Mouse (Mus musculus): Measurements from ENCODE around the gene Baiap2. TPM values are rescaled to one million over a fixed set of nuclear protein-coding genes. Genes with fewer than 3 reads are reported as not detected.

Baiap2 gene
- total and polyA plus RNA-seq, 3 experiments, result 3.4 to 6.7 (median 6.1) TPM

DNA sequence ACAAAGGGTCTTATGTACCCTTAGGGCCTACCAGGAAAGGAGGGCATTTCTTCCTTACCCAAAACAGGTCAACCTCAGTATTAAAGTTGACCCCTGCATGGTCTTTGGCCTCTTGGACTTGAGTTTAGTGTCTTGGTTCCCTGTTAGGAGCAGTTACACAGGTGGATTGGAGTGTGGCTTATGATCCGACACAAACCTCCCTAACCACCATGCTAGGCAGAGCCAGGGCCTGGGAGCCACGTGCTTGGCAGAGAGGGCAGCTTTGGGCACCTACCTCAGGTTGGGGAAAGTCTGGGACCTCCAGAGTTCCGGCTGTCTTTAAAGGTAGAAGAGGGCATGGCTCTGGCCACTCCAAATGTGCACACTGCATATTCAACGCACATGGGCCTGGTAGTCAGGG, 23.1 kb upstream of the Baiap2 start:
- no peak overlapping the region for H3K27ac ChIP-seq (ENCODE audit: insufficient read depth, low read depth)
- no peak overlapping the region for H3K9ac ChIP-seq (ENCODE audit: insufficient read depth, low read depth)
- H3K27me3 ChIP-seq (replicated peaks), result no peaks in the 10 kb centered on the region
- no peak for DNase-seq (ENCODE audit: extremely low read depth)
- dilution Hi-C loops (cut with MboI; ENCODE audit: extremely low pct_ligation_motif_present, extremely low pct_unique_long_range_greater_than_20kb, low sequenced_read_pairs), result no loop called here
- peaks cover 45 to 65% of the 10 kb centered on the region in 2 experiments for H3K36me3 ChIP-seq (replicated peaks in 1 of 2; ENCODE audit: control insufficient read depth in 1 of 2, insufficient read depth in 1 of 2, low read length in 1 of 2)
- no peak overlapping the region for H3K4me2 ChIP-seq (ENCODE audit: insufficient read depth, low read depth, poor library complexity, severe bottlenecking)
- in situ Hi-C loops (cut with MboI; ENCODE audit: low pct_ligation_motif_present, low pct_unique_long_range_greater_than_20kb, low sequenced_read_pairs), result loop anchor here (5.0 to 10.0 kb wide), 2 partner anchors 78 to 175 kb away; partner anchors contain the start of genes Ndufaf8 and Tepsin
- no peak for TF ChIP-seq USF2 (conservative IDR thresholded peaks at IDR 0.05; ENCODE audit: low read depth, low read length)
- no peak for TF ChIP-seq ZMIZ1 (IDR thresholded peaks at IDR 0.05; ENCODE audit: low read depth, low read length)
- TF ChIP-seq NELFE (IDR thresholded peaks at IDR 0.05; ENCODE audit: low read depth, low read length), result no peak
- no peak for TF ChIP-seq NRF1 (IDR thresholded peaks at IDR 0.05; ENCODE audit: low read depth, low read length)
- no peak for TF ChIP-seq RCOR1 (conservative IDR thresholded peaks at IDR 0.05; ENCODE audit: low read depth, low read length)
- TF ChIP-seq KAT2A (IDR thresholded peaks at IDR 0.05; ENCODE audit: insufficient replicate concordance, low read length), result no peak
- no peak for TF ChIP-seq CTCF (conservative IDR thresholded peaks at IDR 0.05 in 1 of 2, IDR thresholded peaks at IDR 0.05 in 1 of 2; ENCODE audit: low read depth in 2 of 2, low read length in 2 of 2)
- TF ChIP-seq PAX5 (IDR thresholded peaks at IDR 0.05; ENCODE audit: low read length), result no peak
- no peak overlapping the region for H3K4me3 ChIP-seq (replicated peaks in 1 of 3; ENCODE audit: low read depth in 2 of 3, low read length in 2 of 3, poor library complexity in 1 of 3)
- no peaks in the 10 kb centered on the region for H3K9me3 ChIP-seq (replicated peaks; ENCODE audit: low read length)
- H3K4me1 ChIP-seq (ENCODE audit: control insufficient read depth in 1 of 2, insufficient read depth in 2 of 2), result peaks cover 13 to 20% of the 10 kb centered on the region in 2 experiments
- 0 out of 2 replicates have a peak, but pooled peaks cover 3% of the 10 kb centered on the region for H3K79me2 ChIP-seq (replicated peaks; ENCODE audit: control insufficient read depth, extremely low read depth, insufficient read depth, poor library complexity, severe bottlenecking)

DNA sequence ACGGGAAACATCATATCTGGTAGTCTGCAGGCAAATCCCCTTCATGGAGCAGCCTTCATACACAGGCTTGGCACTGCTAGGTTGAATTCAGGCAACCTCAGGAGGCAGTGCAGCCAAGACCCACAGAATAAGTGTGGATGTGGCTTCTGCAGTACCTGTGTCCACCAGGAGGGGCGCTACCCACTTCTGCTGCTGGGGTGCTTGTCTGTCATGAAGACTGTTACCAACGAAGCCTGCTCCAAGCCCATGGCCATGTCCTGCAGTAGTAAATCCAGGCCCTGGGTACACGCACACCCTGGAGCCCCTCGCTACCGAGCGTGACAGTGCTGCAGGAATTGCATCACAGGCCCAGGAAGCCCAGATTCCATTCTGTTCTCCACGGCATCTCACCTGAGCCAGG, 22.7 kb upstream of the Baiap2 start:
- H3K27me3 ChIP-seq (replicated peaks), result no peaks in the 10 kb centered on the region
- peaks cover 45 to 63% of the 10 kb centered on the region in 2 experiments for H3K36me3 ChIP-seq (replicated peaks in 1 of 2; ENCODE audit: control insufficient read depth in 1 of 2, insufficient read depth in 1 of 2, low read length in 1 of 2)
- dilution Hi-C loops (cut with MboI; ENCODE audit: extremely low pct_ligation_motif_present, extremely low pct_unique_long_range_greater_than_20kb, low sequenced_read_pairs) (no loop called here), in situ Hi-C loops (cut with MboI; ENCODE audit: low pct_ligation_motif_present, low pct_unique_long_range_greater_than_20kb, low sequenced_read_pairs) (loop anchor here (5.0 to 10.0 kb wide), 2 partner anchors 77 to 175 kb away; partner anchors contain the start of genes Ndufaf8 and Tepsin)
- no peak overlapping the region for H3K27ac ChIP-seq (ENCODE audit: insufficient read depth, low read depth)
- H3K4me2 ChIP-seq (ENCODE audit: insufficient read depth, low read depth, poor library complexity, severe bottlenecking), result no peak overlapping the region
- no peak overlapping the region for H3K4me3 ChIP-seq (replicated peaks in 1 of 3; ENCODE audit: low read depth in 2 of 3, low read length in 2 of 3, poor library complexity in 1 of 3)
- peaks cover 8 to 19% of the 10 kb centered on the region in 2 experiments for H3K4me1 ChIP-seq (ENCODE audit: control insufficient read depth in 1 of 2, insufficient read depth in 2 of 2)
- DNase-seq (ENCODE audit: extremely low read depth), result peak; percentile 74
- no peak overlapping the region for H3K9ac ChIP-seq (ENCODE audit: insufficient read depth, low read depth)
- H3K9me3 ChIP-seq (replicated peaks; ENCODE audit: low read length), result no peaks in the 10 kb centered on the region
- 0 out of 2 replicates have a peak, but pooled peaks cover 1% of the 10 kb centered on the region for H3K79me2 ChIP-seq (replicated peaks; ENCODE audit: control insufficient read depth, extremely low read depth, insufficient read depth, poor library complexity, severe bottlenecking)
- TF ChIP-seq MAX (IDR thresholded peaks at IDR 0.05; ENCODE audit: low read length) (no peak), RAD21 (IDR thresholded peaks at IDR 0.05; ENCODE audit: low read depth, low read length) (peak; percentile 67), CTCF (conservative IDR thresholded peaks at IDR 0.05 in 1 of 2, IDR thresholded peaks at IDR 0.05 in 1 of 2; ENCODE audit: low read depth in 2 of 2, low read length in 2 of 2) (peak; percentile 87 to 98), ZMIZ1 (IDR thresholded peaks at IDR 0.05; ENCODE audit: low read depth, low read length) (no peak), JUND (conservative IDR thresholded peaks at IDR 0.05; ENCODE audit: low read depth, low read length) (no peak), SMC3 (IDR thresholded peaks at IDR 0.05; ENCODE audit: low read depth, low read length) (peak; percentile 51)

DNA sequence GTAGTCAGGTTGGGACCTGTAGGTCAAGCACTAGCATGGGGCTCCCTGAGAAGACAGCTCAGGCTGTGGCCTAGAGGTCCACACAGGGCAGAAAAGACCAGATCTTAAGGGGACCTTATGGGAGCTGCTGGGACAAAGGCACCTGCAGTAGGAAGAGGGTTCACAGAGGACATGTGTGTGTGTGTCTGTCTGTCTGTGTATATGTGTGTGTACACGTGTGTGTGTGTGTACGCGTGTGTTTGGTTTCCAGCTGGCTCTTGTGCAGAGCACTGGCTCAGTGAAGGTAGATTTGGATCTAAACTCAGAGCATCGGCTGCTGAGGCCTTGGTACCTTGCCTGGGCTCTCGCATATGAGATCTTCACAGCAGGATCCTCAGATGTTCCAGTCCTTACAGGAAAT, 21.9 kb upstream of the Baiap2 start:
- TF ChIP-seq RCOR1 (conservative IDR thresholded peaks at IDR 0.05; ENCODE audit: low read depth, low read length) (no peak), POLR2AphosphoS2 (IDR thresholded peaks at IDR 0.05; ENCODE audit: low read depth, low read length) (0 out of 2 replicates have a peak, but pooled peaks have one; percentile 30)
- Histone ChIP-seq H3K36me3 (replicated peaks in 1 of 2; ENCODE audit: control insufficient read depth in 1 of 2, insufficient read depth in 1 of 2, low read length in 1 of 2) (peaks cover 40 to 55% of the 10 kb centered on the region in 2 experiments), H3K4me2 (ENCODE audit: insufficient read depth, low read depth, poor library complexity, severe bottlenecking) (no peak overlapping the region), H3K27me3 (replicated peaks) (no peaks in the 10 kb centered on the region), H3K27ac (ENCODE audit: insufficient read depth, low read depth) (no peak overlapping the region), H3K4me3 (replicated peaks in 1 of 3; ENCODE audit: low read depth in 2 of 3, low read length in 2 of 3, poor library complexity in 1 of 3) (no peak overlapping the region), H3K4me1 (ENCODE audit: control insufficient read depth in 1 of 2, insufficient read depth in 2 of 2) (peaks cover 5 to 19% of the 10 kb centered on the region in 2 experiments; a peak in 3 of 4 replicates), H3K9me3 (replicated peaks; ENCODE audit: low read length) (no peaks in the 10 kb centered on the region), H3K9ac (ENCODE audit: insufficient read depth, low read depth) (no peak overlapping the region), H3K79me2 (replicated peaks; ENCODE audit: control insufficient read depth, extremely low read depth, insufficient read depth, poor library complexity, severe bottlenecking) (no peaks in the 10 kb centered on the region)
- no peak for DNase-seq (ENCODE audit: extremely low read depth)
- dilution Hi-C loops (cut with MboI; ENCODE audit: extremely low pct_ligation_motif_present, extremely low pct_unique_long_range_greater_than_20kb, low sequenced_read_pairs), result no loop called here
- in situ Hi-C loops (cut with MboI; ENCODE audit: low pct_ligation_motif_present, low pct_unique_long_range_greater_than_20kb, low sequenced_read_pairs), result no loop called here

All from CH12.LX (cell line).